Mouse (Mus musculus): ENCODE results near the gene Rp9. TPM values are rescaled to one million over a fixed set of nuclear protein-coding genes. Genes with fewer than 3 reads are reported as not detected.
A peak's percentile ranks its signal among the peaks of the same experiment; 100 is the strongest.
"Not testable (repeated sequence)": the region's sequence is repeated elsewhere in the genome, so short reads cannot be mapped to it uniquely, and the experiment has no call there.

Gene Rp9
- total RNA-seq, 2 experiments from 2014 or later, result 36.1 to 38.4 TPM

GRCm38 (mm10) chr9:22466212-22466611 lies 3.3 kb downstream of the Rp9 start:
- no peak for DNase-seq (ENCODE audit: low spot score in 2 of 2)

GRCm38 (mm10) chr9:22461946-22462345 lies 7.6 kb downstream of the Rp9 start:
- DNase-seq (ENCODE audit: low spot score in 2 of 2), result peak in 1 of 2 experiments; percentile 40

- DNase-seq (ENCODE audit: low spot score in 2 of 2), result no peak
These were observed 12.3 kb downstream of the Rp9 start for GRCm38 (mm10) chr9:22457142-22457835.

GRCm38 (mm10) chr9:22455041-22455440 lies 14.5 kb downstream of the Rp9 start:
- no peak for DNase-seq (ENCODE audit: low spot score in 2 of 2)

- DNase-seq (ENCODE audit: low spot score in 2 of 2), result not testable (repeated sequence)
These were observed 15.6 kb downstream of the Rp9 start, which contains the start of gene Gm17545 for GRCm38 (mm10) chr9:22453990-22454389. Gm17545 (plus strand) TSS chr9:22454290.

GRCm38 (mm10) chr9:22453501-22453924 lies 16.0 kb downstream of the Rp9 start:
- DNase-seq (ENCODE audit: low spot score in 2 of 2), result no peak

GRCm38 (mm10) chr9:22452697-22453096 lies 16.8 kb downstream of the Rp9 start:
- DNase-seq (ENCODE audit: low spot score in 2 of 2), result no peak

- no peak for DNase-seq (ENCODE audit: low spot score in 2 of 2)
These were observed 20.3 kb downstream of the Rp9 start for GRCm38 (mm10) chr9:22449209-22449608.

- no peak for DNase-seq (ENCODE audit: low spot score in 2 of 2)
These were observed 21.1 kb downstream of the Rp9 start for GRCm38 (mm10) chr9:22448420-22448819.

GRCm38 (mm10) chr9:22447213-22447612 lies 22.3 kb downstream of the Rp9 start:
- no peak for DNase-seq (ENCODE audit: low spot score in 2 of 2)

- no peak for DNase-seq (ENCODE audit: low spot score in 2 of 2)
These were observed 24.4 kb downstream of the Rp9 start for GRCm38 (mm10) chr9:22445123-22445522.

GRCm38 (mm10) chr9:22443157-22443556 lies 26.4 kb downstream of the Rp9 start:
- no peak for DNase-seq (ENCODE audit: low spot score in 2 of 2)

- no peak for DNase-seq (ENCODE audit: low spot score in 2 of 2)
These were observed 30.7 kb downstream of the Rp9 start for GRCm38 (mm10) chr9:22438826-22439225.

GRCm38 (mm10) chr9:22434101-22434500 lies 35.4 kb downstream of the Rp9 start:
- no peak for DNase-seq (ENCODE audit: low spot score in 2 of 2)

- no peak for DNase-seq (ENCODE audit: low spot score in 2 of 2)
These were observed 36.3 kb downstream of the Rp9 start for GRCm38 (mm10) chr9:22433221-22433620.

GRCm38 (mm10) chr9:22430315-22430840 lies 39.2 kb downstream of the Rp9 start:
- DNase-seq (ENCODE audit: low spot score in 2 of 2), result no peak

- no peak for DNase-seq (ENCODE audit: low spot score in 2 of 2)
These were observed 39.9 kb downstream of the Rp9 start for GRCm38 (mm10) chr9:22429533-22430241.

- no peak for DNase-seq (ENCODE audit: low spot score in 2 of 2)
These were observed 40.7 kb downstream of the Rp9 start for GRCm38 (mm10) chr9:22428666-22429410.

GRCm38 (mm10) chr9:22428028-22428665 lies 41.4 kb downstream of the Rp9 start:
- DNase-seq (ENCODE audit: low spot score in 2 of 2), result no peak

GRCm38 (mm10) chr9:22424719-22425118 lies 44.8 kb downstream of the Rp9 start:
- DNase-seq (ENCODE audit: low spot score in 2 of 2), result no peak

- DNase-seq (ENCODE audit: low spot score in 2 of 2), result no peak
These were observed 45.3 kb downstream of the Rp9 start for GRCm38 (mm10) chr9:22424196-22424595.
